Mouse (Mus musculus): ENCODE data around the gene Gar1. TPM values are rescaled to one million over a fixed set of nuclear protein-coding genes. Genes with fewer than 3 reads are reported as not detected.

Gar1 gene
- total and polyA plus RNA-seq, 3 experiments, result 87.1 to 473 (median 461) TPM

DNA sequence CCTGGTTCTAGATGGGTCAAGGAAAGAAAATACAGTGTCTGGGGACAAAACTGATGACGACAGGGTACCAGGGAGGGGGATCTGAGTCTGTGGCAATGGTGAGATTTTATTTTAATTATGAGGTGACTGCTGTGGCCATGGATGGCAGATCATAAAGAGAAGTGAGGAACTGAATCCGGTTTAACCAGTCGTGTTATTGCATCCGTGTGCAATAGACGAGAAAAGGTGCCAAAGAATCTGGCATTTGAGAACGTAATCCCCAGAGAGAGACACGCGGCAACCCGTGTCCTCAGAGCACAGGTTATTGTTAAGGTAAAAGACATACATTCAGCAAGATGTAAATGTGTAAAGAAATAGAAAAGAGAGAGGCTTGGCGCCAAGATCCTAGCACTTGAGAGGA lies 46.1 kb upstream of the Gar1 start:
- DNase-seq (ENCODE audit: low read depth, low spot score), result no peak
- H3K4me3 ChIP-seq (ENCODE audit: control insufficient read depth in 1 of 2, insufficient read depth in 1 of 2, low read depth in 2 of 2, low read length in 2 of 2), result peak overlapping the region in 1 of 2 experiments; percentile 33; a peak in 1 of 4 replicates
- no peak overlapping the region for H3K27ac ChIP-seq (ENCODE audit: control insufficient read depth, low read depth, low read length)
- no peak overlapping the region; the same call in 1 of the 2 replicates for H3K9ac ChIP-seq (ENCODE audit: control insufficient read depth, low read depth, low read length, poor library complexity, severe bottlenecking)
- no peaks in the 10 kb centered on the region for H3K9me3 ChIP-seq (replicated peaks; ENCODE audit: insufficient read depth, low read length)
- TF ChIP-seq RCOR1 (IDR thresholded peaks at IDR 0.05; ENCODE audit: low read depth, low read length) (no peak), CTCF (IDR thresholded peaks at IDR 0.05 in 2 of 3, conservative IDR thresholded peaks at IDR 0.05 in 1 of 3; ENCODE audit: control insufficient read depth in 1 of 3, insufficient read depth in 1 of 3, low read depth in 2 of 3, low read length in 3 of 3, poor library complexity in 1 of 3, severe bottlenecking in 1 of 3) (no peak), BHLHE40 (IDR thresholded peaks at IDR 0.05; ENCODE audit: borderline replicate concordance, low read depth, low read length) (no peak), MYB (IDR thresholded peaks at IDR 0.05; ENCODE audit: low read depth, low read length) (no peak), GABPA (IDR thresholded peaks at IDR 0.05; ENCODE audit: low read depth, low read length) (no peak), KAT2A (conservative IDR thresholded peaks at IDR 0.05; ENCODE audit: low read depth, low read length) (no peak), POLR2AphosphoS5 (IDR thresholded peaks at IDR 0.05; ENCODE audit: borderline replicate concordance, low read depth, low read length) (no peak), USF1 (IDR thresholded peaks at IDR 0.05; ENCODE audit: low read depth, low read length) (no peak), UBTF (IDR thresholded peaks at IDR 0.05; ENCODE audit: borderline replicate concordance, insufficient read depth, low read depth, low read length) (no peak)
- peaks cover 11 to 35% of the 10 kb centered on the region in 2 experiments for H3K4me1 ChIP-seq (ENCODE audit: control insufficient read depth in 1 of 2, insufficient read depth in 2 of 2, low read length in 2 of 2)
- peaks cover 0 to 20% of the 10 kb centered on the region in 2 experiments; a peak in 3 of 4 replicates for H3K36me3 ChIP-seq (ENCODE audit: control insufficient read depth in 1 of 2, insufficient read depth in 2 of 2, low read length in 2 of 2)
- no peaks in the 10 kb centered on the region for H3K27me3 ChIP-seq (ENCODE audit: control insufficient read depth in 1 of 2, insufficient read depth in 2 of 2, low read length in 2 of 2)
- H3K79me2 ChIP-seq (ENCODE audit: control insufficient read depth, insufficient read depth, low read length, poor library complexity), result peaks cover 30% of the 10 kb centered on the region

DNA sequence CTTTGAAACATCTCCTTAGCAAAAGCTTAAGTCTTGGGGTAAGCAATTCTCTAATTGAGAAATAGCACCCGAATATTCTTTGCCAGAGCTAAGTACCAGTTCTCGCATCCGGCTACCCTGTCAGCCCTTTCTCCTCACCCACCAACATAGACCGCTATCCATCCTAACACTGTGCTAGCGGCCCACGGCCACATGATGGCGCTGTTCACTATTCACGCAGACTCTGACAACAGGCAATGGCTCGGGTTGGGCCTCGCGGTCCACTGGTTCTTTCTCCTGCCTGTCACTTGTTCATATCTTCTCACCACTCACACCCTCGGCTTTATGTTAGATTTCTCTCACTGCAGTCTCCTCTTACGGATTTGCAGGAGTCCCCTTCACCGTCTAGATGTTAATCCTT lies 32.5 kb upstream of the Gar1 start:
- Histone ChIP-seq H3K4me3 (ENCODE audit: control insufficient read depth in 1 of 2, insufficient read depth in 1 of 2, low read depth in 2 of 2, low read length in 2 of 2) (peak overlapping the region; percentile 50 to 67), H3K27me3 (ENCODE audit: control insufficient read depth in 1 of 2, insufficient read depth in 2 of 2, low read length in 2 of 2) (no peaks in the 10 kb centered on the region), H3K9ac (ENCODE audit: control insufficient read depth, low read depth, low read length, poor library complexity, severe bottlenecking) (peak overlapping the region; percentile 72), H3K79me2 (ENCODE audit: control insufficient read depth, insufficient read depth, low read length, poor library complexity) (no peaks in the 10 kb centered on the region), H3K4me1 (ENCODE audit: control insufficient read depth in 1 of 2, insufficient read depth in 2 of 2, low read length in 2 of 2) (no peaks in the 10 kb centered on the region), H3K27ac (ENCODE audit: control insufficient read depth, low read depth, low read length) (peak overlapping the region; percentile 51), H3K36me3 (ENCODE audit: control insufficient read depth in 1 of 2, insufficient read depth in 2 of 2, low read length in 2 of 2) (peaks cover 0 to 2% of the 10 kb centered on the region in 2 experiments; a peak in 1 of 4 replicates), H3K9me3 (replicated peaks; ENCODE audit: insufficient read depth, low read length) (no peaks in the 10 kb centered on the region)
- peak; percentile 24; the same call in 1 of the 2 replicates for TF ChIP-seq MAX (IDR thresholded peaks at IDR 0.05; ENCODE audit: low read length)
- no peak for TF ChIP-seq POLR2A (IDR thresholded peaks at IDR 0.05; ENCODE audit: control insufficient read depth in 1 of 2, insufficient read depth in 1 of 2, low read depth in 1 of 2, low read length in 2 of 2, poor library complexity in 1 of 2)
- no peak for TF ChIP-seq MXI1 (IDR thresholded peaks at IDR 0.05; ENCODE audit: low read depth, low read length)
- no peak for TF ChIP-seq MYB (IDR thresholded peaks at IDR 0.05; ENCODE audit: low read depth, low read length)
- TF ChIP-seq TBP (IDR thresholded peaks at IDR 0.05; ENCODE audit: low read depth, low read length), result 0 out of 2 replicates have a peak, but pooled peaks have one; percentile 14
- peak; percentile 39 for TF ChIP-seq SIN3A (IDR thresholded peaks at IDR 0.05; ENCODE audit: low read length)
- 0 out of 2 replicates have a peak, but pooled peaks have one; percentile 48 for TF ChIP-seq MAZ (IDR thresholded peaks at IDR 0.05; ENCODE audit: low read depth, low read length)
- TF ChIP-seq TCF12 (IDR thresholded peaks at IDR 0.05; ENCODE audit: low read depth, low read length), result 0 out of 2 replicates have a peak, but pooled peaks have one; percentile 30
- peak; percentile 46; the same call in 1 of the 2 replicates for TF ChIP-seq MYC (IDR thresholded peaks at IDR 0.05; ENCODE audit: low read depth, low read length)
- no peak for TF ChIP-seq E2F4 (IDR thresholded peaks at IDR 0.05; ENCODE audit: borderline replicate concordance, low read depth, low read length)
- TF ChIP-seq SMC3 (IDR thresholded peaks at IDR 0.05; ENCODE audit: low read depth, low read length), result peak; percentile 81
- TF ChIP-seq CTCF (IDR thresholded peaks at IDR 0.05 in 2 of 3, conservative IDR thresholded peaks at IDR 0.05 in 1 of 3; ENCODE audit: control insufficient read depth in 1 of 3, insufficient read depth in 1 of 3, low read depth in 2 of 3, low read length in 3 of 3, poor library complexity in 1 of 3, severe bottlenecking in 1 of 3), result peak; percentile 91 to 97 (median 96)
- TF ChIP-seq JUND (IDR thresholded peaks at IDR 0.05; ENCODE audit: low read depth, low read length), result 0 out of 2 replicates have a peak, but pooled peaks have one; percentile 31
- peak; percentile 55 for TF ChIP-seq ZC3H11A (IDR thresholded peaks at IDR 0.05; ENCODE audit: low read depth, low read length)
- TF ChIP-seq RAD21 (IDR thresholded peaks at IDR 0.05; ENCODE audit: low read depth, low read length), result peak; percentile 84
- peak; percentile 91 for DNase-seq (ENCODE audit: low read depth, low spot score)

Measured in MEL (cell line).